Mouse (Mus musculus) cerebellum, adult 18-20 months (tissue): Measurements from ENCODE around the gene Syne1.

Experiments used
- DNase-seq, 2 experiments: peaks; one replicate each; pipeline ENCODE4 v3.0.0; 2021

Syne1 gene

GRCm38 (mm10) chr10:5289575-5289909 is 261.7 kb downstream of the Syne1 start:
- DNase-seq = no peak

GRCm38 (mm10) chr10:5288716-5289574 is 262.3 kb downstream of the Syne1 start:
- peak; percentile 25 to 30 for DNase-seq

- DNase-seq = no peak
These were observed 263.0 kb downstream of the Syne1 start for GRCm38 (mm10) chr10:5288262-5288661.

- no peak for DNase-seq
These were observed 275.5 kb downstream of the Syne1 start for GRCm38 (mm10) chr10:5275769-5276168.

- DNase-seq = no peak
These were observed 280.6 kb downstream of the Syne1 start for GRCm38 (mm10) chr10:5270641-5271040.

GRCm38 (mm10) chr10:5264418-5264817 is 286.9 kb downstream of the Syne1 start:
- DNase-seq = no peak

GRCm38 (mm10) chr10:5262636-5263035 is 288.6 kb downstream of the Syne1 start:
- DNase-seq = peak; percentile 65 to 79

GRCm38 (mm10) chr10:5256686-5257085 is 294.6 kb downstream of the Syne1 start:
- DNase-seq = no peak

- DNase-seq = no peak
These were observed 297.5 kb downstream of the Syne1 start for GRCm38 (mm10) chr10:5253752-5254151.

- DNase-seq = no peak
These were observed 300.6 kb downstream of the Syne1 start for GRCm38 (mm10) chr10:5250702-5251101.

GRCm38 (mm10) chr10:5239680-5240079 is 311.6 kb downstream of the Syne1 start:
- DNase-seq = no peak

GRCm38 (mm10) chr10:5236926-5237325 is 314.4 kb downstream of the Syne1 start:
- DNase-seq = no peak

GRCm38 (mm10) chr10:5236171-5236570 is 315.1 kb downstream of the Syne1 start:
- DNase-seq = no peak

GRCm38 (mm10) chr10:5234721-5235501 is 316.4 kb downstream of the Syne1 start:
- DNase-seq = peak in 1 of 2 experiments; percentile 22

- DNase-seq = peak; percentile 44 to 48
These were observed 322.2 kb downstream of the Syne1 start for GRCm38 (mm10) chr10:5229129-5229528.

GRCm38 (mm10) chr10:5227395-5228076 is 323.7 kb downstream of the Syne1 start:
- DNase-seq = peak; percentile 56 to 70

- DNase-seq = no peak
These were observed 335.3 kb downstream of the Syne1 start for GRCm38 (mm10) chr10:5215943-5216342.

- DNase-seq = no peak
These were observed 343.2 kb downstream of the Syne1 start for GRCm38 (mm10) chr10:5207905-5208641.

GRCm38 (mm10) chr10:5205977-5206376 is 345.3 kb downstream of the Syne1 start:
- no peak for DNase-seq

GRCm38 (mm10) chr10:5205570-5205969 is 345.7 kb downstream of the Syne1 start:
- no peak for DNase-seq

- peak; percentile 65 to 67 for DNase-seq
These were observed 347.4 kb downstream of the Syne1 start for GRCm38 (mm10) chr10:5203837-5204236.

- DNase-seq = no peak
These were observed 353.9 kb downstream of the Syne1 start for GRCm38 (mm10) chr10:5197356-5197755.

- no peak for DNase-seq
These were observed 355.0 kb downstream of the Syne1 start for GRCm38 (mm10) chr10:5196267-5196666.
